Mouse (Mus musculus) spleen, adult 12 weeks (tissue): ENCODE results near the gene Adad1.

ENCODE experiments used
- DNase-seq: peaks from one replicate; pipeline ENCODE4 v3.0.0; 2022; ENCODE audit warnings: low spot score

Adad1 gene

GRCm38 (mm10) chr3:37169283-37169682 lies 106.0 kb downstream of the Adad1 start:
- DNase-seq = no peak
